Mouse (Mus musculus) Muller cell, postnatal 12 days (primary cell): ENCODE measurements at regions not wholly inside any gene's neighbourhood (a gene's known extent, or its start where the extent isn't known, plus 50 kb on each side); places are given as distances from the start of the nearest gene placed in this dataset.

ENCODE experiments used
- DNase-seq: peaks from one replicate; pipeline ENCODE4 v3.0.0-alpha.2; 2015; ENCODE audit errors: inconsistent ontology term

DNA sequence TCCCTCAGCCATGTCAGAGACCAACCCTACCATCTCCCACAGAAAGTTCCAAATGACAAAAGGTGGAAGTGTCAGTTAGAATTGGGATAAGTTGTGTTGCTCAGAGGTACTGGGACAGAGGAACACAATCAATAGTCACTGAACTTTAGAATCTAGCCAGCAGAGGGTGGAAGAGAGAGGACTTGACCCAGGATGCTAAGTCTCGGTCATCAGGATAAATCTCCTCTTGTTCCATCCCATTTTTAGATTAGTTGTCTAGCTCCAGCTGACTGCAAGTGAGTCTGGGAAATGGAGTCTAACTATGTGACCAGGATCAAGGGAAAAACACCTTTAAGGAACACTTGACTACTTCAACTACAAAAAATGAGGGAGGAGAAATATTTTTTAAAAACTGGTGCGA is 91.5 kb downstream of the Fam84b start:
- DNase-seq, result peak; percentile 57

DNA sequence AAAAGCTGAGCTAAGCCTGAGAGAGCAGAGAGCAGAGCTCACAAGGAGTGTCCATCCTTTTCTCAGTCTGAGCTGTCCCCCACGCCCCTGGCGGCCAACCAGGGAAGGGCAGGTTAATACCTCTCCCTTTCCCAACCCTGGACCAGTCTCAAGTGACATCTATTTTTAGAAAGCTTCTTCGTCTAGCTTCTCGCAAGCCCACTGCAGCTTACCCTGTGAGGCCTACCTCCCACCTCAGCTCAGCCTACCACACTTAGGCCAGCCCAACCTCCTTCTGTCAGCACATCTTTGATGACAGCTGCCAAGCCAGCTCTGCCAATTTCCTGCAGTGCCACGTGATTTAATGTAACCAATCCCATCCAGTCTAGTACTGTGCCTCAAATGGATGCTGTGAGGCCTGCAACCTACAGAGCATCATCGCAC is 93.6 kb downstream of the Fam84b start:
- DNase-seq, result peak; percentile 42

DNA sequence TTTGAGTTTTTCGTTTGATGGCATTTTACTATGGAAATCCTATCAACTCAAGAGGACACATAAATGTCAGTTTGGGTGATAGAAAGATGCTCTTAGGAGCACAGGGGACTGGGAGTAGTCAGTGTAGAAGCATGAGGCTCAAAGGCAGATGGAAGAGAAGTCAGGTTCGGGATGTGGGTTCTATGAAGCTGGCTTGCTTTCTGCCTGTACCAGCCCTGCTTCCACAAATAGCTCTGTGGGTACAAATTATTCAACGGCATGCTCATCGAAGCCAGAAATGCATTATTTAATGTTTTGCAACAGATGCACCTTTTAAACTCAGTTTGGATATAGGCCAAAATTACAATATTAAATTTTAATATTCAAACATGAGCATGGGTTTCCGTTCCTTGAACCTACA is 99.3 kb downstream of the Fam84b start:
- DNase-seq, result no peak

DNA sequence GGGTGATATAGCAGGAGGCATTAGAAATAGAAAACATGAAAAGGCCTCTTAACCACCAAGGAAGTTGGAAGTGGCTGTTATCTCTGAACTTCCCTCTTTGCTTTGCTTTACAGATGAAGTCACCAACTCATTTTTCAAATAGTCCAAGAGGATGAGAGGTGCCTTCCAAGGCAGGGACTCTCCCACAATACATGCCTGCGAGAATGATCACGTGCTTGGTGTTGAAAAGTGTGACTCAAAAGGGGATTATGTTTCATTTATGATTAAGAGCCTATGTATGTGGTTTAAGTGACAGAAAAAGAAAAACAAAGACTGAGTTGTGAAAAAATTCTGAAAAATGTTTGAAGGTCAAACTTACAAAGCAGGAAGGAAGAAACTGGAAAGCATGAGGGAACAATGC is 114.0 kb downstream of the Fam84b start:
- peak; percentile 59 for DNase-seq

DNA sequence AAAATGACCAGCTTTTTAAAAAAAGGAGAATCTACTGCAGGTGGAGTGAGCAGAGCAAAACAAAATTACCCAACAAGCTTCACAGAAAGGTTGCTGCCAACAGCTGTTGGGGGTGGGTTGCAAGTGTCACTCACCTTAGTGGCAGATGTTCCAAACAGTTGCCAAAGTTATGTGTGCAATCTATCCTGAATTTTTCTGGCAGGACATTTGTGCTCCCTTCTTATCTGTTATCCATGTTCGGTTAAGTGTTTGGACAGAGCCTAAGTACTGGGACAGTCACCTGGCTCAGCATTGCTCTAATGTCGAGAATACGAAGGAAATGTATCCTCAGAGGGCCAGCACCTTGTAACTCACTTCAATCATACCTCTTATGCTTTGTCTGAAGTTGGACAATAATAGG is 115.3 kb downstream of the Fam84b start:
- DNase-seq, result no peak

DNA sequence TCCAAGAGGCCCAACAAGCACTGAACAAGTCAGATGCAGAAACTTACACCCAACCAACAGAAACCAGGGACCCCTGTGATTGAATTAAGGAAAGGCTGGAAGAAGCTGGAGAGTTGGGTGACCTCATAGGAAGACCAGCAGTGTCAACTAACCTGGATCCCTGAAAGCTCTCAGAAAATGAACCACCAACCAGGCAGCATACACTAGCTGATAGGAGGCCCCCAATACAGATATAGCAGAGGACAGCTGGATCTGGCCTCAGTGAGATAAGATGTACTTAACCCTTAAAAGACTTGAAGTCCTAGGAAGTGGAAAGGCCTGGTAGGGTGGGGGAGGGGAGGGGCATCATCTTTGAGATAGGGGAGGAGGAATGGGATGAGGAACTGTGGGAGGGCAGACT is 121.2 kb downstream of the Fam84b start:
- DNase-seq, result no peak

DNA sequence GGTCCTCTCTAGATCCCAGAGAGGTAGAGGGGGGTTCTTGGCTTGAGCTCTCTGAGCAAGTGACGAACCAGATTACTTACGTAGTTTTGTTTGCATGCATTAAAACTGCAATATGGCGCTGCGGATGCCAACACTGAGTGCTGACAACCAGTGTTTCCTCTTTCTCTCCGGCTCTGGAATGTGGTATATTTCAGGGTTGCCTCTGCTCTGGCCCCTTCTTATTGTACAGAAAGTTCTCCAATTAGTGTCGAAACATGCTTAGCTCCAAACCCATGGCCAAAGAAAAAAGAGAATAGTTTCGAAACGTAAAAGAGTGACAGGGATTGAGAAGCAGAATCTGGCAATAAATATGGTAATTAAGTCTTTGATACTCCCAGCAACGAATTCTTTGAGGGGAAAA is 124.8 kb downstream of the Fam84b start:
- DNase-seq, result peak; percentile 22

DNA sequence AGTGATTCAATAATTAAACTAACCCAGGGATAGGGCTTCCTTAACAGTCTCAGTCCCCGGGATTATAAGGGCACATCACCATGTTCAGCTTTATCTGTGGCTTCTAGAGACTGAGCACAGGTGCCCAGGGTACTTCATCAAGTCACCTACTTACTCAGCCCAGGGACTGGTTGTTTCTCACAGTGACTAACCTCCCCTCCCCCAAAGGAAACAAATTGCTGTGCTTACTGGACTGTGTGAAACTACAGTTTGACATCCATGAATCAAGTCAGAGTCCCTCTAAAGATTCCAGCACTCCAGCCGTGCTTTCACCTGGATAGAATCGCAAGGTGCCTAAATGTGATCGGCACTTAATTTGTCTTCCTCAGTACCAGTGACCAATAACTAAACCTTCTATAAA is 125.2 kb downstream of the Fam84b start:
- no peak for DNase-seq

DNA sequence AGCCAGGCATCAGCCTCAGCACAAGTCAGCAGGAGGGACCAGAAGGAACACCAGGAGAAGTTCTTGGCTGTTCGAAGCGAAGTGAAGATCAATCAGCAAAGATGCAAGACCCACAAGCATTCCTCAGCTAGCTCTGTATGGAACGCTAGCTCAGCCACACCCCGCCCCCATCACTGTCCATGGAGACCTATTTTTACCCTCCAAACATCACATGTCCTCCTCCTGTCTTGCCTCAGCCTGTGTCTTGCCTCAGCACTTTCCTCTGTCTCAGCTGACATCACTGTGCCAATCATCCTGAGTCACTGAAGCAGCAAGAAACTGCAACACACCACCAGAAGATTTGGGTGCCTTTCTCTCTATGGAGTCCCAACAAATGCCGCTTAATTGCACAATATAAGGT is 134.2 kb downstream of the Fam84b start:
- DNase-seq, result no peak

DNA sequence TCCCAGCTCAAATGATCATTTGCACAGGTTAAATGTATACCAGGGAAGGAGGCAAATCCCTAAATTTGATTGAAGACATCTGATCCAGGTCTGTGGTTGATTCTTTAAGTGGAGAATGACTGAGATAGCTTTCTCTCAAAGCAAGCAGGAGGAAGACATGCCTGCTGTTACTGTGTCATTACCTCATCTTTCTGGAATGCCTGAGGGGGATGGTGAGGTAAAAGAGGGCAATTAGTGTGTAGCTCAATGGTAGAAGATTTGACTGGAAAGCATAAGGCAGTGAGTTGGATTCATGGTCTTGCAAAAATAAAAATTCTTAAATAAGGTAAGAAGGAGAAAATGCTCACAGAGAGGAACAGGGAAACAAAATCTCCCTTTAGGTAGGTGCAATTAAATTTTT is 144.9 kb downstream of the Fam84b start:
- DNase-seq, result peak; percentile 80

DNA sequence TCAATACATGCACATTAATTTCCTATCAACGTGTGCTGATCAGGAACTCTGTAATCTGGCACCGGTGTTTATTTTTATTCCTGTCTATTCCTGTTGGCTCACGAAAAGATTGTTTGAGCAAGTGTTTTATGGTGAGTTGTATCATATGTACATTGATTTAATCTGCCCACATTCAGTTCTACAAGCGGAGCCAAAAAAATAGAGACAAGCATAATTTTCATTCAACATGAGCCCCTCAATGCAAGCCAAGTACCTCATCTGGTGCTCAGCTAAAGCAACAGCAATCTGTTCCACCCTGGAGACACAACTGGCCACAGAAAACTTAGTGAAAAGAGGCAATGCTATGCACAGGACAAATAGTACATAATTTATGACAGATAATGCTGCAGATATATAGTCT is 147.6 kb downstream of the Fam84b start:
- DNase-seq, result no peak

DNA sequence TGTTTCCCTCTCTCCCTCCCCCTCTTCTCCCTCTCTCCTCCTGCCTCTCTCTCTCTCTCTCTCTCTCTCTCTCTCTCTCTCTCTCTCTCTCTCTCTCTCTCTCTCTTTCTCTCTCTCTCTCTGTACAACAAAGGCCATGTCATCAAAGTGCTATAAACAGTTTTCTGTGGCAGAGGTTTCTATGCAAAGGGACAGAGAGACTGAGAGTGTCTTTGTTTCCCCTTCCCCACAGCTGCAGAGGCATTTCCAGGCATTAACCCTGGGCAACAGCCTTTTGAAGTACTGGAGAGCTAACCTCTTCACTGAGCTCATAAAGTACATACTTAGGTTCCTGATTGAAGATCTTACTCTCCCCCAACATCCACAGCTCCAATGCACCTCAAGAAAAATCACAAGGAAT is 152.3 kb downstream of the Fam84b start:
- peak; percentile 50 for DNase-seq

DNA sequence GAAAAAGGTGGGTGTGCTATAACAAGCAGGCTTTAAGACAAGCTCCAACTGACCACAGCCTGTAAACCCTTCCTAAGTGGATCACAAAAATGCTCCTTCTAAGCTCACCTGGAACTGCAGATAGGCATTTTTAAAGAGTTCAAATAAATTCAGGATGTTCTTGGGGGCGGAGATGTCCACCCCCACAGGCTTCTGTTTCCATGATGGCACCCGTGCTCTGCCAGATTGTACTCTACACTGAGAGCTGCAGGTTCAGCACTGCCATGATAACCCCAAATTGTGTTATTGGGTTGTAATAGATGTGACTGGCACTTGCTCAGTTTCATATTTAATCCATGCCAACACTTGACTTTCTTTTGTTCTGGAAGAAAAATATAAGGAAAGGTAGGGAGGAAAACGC is 158.8 kb downstream of the Fam84b start:
- no peak for DNase-seq

DNA sequence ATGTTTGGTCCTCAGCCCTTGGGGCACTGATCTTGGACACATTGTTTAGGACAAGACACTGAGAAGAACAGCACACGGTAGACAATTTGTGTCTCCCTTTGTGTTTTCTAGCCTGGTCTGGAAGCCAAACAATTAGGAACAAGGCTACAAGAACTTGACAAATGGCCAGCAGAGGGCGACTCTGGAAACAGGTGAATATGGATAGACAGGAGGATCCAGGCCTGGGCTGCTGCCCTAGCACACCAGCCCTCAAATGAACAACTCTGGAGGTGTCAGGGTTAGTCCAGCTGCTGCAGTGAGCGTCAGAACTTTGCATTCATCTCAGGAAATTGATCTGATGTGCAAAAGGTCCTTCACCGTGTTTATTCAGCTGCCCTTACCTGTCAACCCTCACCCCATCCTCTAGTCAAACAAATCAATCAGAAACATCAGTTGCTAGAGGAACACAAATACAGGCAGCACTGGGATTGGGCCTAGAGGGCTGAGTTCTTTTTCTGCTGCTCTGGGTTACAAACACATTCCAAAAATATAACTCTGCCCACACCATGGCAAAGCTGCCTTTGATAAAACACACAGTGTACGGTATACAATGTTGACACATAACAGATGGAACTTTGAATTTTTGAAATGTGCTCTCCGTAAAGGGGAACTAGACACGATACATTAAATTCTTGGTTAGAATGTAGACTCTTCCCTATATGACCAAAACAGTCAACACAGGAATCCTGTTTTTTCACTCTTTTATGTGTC is 159.7 kb downstream of the Fam84b start:
- no peak for DNase-seq

DNA sequence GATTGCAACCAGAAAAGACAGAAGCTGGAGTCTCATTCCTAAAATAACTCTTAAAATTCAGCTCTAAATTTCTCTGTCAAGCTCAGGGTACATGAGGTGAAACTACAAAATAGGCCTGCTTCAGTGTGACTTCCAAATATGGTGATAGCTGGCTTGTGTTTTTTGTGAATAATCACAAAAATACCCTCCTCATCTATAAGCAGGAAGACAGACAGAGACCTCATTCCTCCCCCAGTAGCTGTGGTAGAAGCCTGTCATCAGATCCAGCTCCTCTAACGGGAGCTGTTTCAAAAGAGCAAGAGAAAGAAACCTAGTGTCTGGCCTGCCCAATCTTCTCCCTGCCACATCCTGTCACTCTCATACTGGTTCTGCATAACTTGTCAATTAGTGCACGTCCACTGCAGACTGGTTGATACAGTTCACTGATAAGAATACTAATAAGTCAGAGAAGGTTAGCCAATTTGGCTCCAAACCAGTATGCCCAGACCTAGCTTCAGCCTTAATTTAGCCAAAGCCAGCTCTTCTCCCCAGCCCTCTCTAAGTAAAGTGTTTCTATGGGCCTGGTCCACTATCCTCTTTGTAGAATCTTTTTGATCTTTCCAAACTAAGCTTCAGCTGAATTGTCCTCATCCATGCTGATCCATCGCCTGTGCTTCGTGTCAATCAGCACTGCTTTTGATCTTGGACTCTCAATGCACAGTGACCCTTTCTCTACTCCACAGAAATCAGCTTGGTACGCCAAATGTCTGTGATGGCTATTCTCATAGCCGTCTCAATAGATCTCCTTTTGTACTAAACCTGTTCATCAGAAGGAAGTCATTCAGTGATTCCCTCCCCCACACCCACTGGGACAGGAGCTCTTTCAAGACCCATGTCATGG is 160.6 kb downstream of the Fam84b start:
- peak; percentile 90 for DNase-seq

DNA sequence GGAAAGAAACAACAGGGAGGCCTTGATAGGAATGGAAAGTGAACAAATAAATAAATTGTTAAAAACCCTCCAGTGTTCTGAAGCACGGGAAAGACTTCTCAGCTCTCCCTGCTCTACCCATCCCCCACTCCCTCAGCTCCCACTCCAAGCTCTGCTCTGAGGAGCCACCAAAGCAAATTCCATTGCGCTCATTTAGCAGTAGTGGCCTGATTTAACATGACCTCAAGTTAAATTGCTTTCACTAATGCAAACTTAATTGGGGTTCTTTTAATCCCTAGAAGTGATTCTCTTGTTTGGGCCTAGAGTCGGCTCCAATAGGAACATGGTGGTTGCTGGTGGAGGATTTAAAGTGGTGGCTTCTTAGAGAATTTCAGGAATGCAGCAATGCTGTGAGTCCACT is 161.4 kb downstream of the Fam84b start:
- peak; percentile 94 for DNase-seq

DNA sequence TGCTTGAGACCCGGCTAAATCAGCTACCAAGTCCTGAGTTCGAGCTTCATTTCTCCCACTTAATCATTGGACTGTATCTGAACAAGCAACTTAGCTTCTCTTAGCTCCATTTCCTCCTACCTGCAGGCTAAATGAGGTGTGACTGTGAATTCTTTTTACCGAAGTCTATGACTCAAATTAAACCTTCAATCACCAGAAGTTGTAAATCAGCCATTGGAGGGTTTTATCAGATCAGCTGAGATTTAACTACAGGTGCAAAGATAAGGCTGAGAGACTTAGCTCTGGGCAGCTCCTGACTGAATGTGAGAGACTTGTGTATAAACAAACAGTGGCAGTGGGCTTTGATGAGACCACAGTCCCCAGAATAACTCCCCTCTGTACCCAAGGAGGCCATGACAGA is 176.2 kb downstream of the Fam84b start:
- DNase-seq, result no peak

DNA sequence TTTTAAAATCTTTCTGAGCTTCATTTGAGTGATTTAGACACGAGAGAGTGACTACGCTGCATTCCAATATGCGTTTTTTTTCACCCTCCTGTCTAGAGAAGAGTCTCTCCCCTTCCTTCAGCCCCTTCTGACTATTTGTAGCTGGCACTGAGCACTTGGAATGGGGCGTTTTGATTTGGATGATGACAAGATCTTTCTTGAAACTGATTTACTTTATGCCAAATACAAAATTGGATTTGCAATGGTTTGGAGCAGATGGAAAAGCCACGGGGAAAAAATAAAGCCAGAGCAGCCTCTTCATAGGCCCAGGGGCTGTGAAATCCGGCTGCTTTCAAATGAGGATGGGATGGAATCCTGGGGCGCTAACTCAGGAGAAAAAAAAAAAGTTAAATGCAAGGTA is 196.0 kb downstream of the Fam84b start:
- DNase-seq, result no peak

DNA sequence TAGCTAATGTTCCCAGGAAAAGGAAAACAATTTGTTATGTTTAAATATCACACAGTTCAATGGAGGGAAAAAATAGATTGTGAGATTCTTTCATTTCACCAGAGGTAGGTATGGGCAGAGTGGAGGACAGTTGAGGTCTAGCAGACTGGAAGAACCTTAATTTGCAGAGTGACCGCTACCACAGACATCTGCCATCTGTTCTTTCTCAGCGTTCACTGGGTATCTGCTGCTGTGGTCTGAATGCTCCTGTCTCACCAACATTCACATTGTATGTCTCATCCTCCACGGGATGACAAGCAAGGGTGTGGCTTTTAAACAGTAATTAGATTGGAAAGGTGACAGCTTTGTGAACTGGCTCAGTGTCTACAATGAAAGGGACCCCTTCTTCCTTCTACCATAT is 198.5 kb downstream of the Fam84b start:
- DNase-seq, result peak; percentile 64

DNA sequence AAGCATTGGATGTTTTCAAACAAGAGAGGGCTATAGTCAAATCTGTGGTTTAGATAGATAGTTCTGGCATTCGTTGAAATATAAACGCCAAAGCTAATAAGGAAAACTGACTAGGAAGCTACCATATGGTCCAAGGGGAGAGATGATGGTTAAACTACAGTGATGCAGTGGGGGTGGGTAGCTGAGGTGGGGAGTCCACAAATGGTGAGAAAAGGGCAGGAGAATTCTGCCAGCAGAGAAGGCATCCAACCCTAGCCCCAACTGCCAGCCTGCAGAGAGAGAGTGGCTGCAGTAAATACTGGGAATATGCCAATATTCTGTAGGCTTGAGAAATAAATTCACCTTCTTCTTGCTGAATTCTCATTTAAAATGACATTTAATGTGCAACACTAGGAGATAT is 204.3 kb downstream of the Fam84b start:
- DNase-seq, result no peak

DNA sequence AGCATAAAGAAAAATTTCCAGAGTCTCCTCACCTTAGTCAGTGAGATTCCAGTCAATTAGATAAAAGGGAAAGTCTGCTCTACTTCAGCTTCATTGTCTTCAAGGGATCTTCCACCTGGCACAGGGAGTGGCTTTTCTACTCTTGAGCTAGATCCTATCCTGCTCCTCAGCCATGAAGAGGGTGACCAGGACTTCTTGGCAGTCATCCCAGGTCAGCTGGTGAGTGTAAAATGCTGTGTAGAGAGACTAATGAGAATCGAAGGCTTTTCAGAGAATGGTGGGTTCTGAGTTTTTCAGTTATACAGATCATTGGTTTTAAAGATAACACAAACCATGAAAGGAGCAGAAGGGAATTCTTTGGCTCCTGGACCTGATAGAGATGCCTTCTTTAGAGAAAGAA is 211.8 kb downstream of the Fam84b start:
- peak; percentile 61 for DNase-seq

DNA sequence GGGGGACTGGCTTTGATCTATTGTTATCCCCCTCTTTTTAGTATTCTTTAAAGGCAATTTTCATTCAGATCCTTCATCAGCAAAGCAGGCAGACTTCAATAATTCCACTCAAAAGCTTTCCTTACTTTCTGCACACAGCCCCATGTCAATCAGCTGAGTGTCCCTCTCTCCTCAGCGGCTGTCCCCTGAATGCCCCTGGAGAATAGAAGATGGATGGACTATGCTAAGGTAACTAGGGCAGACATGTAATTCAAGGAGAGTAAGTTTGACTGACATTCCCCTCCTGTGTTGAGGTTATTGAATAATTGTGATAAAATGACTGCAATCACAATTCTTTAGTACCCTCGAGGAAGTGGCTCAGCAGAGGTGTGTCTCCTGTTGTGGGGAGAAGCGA is 220.1 kb downstream of the Fam84b start:
- no peak for DNase-seq

DNA sequence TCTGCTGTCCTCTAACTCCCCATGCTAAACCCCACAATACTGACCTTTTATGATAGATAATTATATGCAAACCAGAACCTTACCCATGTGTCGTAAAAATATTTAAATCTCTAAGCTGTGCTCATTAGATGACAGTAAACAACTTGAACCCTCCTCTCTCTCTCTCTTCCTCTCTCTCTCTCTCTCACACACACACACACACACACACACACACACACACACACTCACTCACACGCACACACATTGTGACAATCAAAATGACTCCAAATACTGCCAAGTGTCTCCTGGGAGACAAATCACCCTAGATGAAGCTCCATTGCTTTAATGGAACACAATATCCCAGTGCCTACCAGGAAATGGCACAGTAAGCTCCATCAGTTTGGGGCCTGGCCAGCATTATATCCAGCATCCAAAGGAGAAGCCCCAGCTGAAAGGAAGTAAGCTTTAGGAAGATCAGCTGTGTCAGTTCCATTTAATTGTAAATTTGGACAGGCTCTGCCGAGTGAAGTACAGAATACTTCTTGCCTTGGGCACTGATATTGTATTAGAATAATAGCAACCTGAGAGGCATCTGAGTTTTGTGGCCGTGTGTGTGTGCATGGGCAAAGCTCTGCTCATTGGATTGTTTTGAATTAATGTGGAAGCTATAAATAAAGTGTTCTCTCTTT is 220.7 kb downstream of the Fam84b start:
- no peak for DNase-seq
